16 mouse cellular contexts compared by ENCODE assay signal in the genomic region with DNA sequence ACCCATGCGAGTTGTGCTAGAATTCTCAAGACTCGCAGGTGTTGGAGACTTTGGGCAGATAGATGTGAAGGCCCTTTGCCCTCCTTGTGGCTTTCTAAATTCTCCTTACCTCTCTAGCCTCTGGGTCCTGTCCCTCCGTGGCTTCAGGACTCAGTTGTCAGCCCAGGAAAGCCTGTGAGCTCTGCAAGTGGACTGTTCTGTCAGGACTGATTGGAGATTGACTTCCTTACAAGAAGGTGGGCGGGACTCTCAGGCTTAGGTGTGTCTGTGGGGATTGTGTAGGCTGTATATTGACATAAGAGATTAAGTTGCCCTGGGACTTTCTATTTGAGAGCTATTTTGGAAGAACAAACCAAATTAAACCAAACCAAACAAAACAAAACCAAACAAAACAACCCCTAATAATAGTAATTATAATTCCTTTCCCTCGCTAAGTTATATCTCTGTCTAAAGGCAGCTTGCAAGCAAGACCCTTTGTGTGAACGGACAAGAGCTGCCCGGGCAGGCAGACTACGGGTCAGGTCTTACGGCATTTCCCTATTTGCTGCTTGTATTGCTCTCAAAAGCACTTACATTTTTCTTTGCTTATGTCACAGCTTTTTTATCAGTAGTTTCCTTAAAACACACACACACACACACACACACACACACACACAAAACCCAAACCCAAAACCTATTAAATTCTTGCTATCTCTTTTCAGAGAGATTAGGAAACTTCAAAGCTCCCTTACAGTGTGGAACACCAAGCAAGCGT. TPM values are rescaled to one million over a fixed set of nuclear protein-coding genes. Genes with fewer than 3 reads are reported as not detected.
DNase-seq lines count a peak whose midpoint lies in the region; ATAC-seq and TF ChIP-seq lines count a peak whose summit lies in the region.
"Had no signal": no experiment of that assay in that cellular context is flagged by ENCODE, and none has a peak within 500 bp of the region (broad histone marks: within the 10 kb centered on the region; RNA-seq: fewer than 3 reads in every experiment).

No protein-coding gene starts in this region.

- H3K27ac ChIP-seq in heart, embryonic 16.5 days (ENCODE audit: low read length): peak overlapping the region; percentile 38
- peak overlapping the region; percentile 72 for H3K27ac ChIP-seq in lung, embryonic 15.5 days
- no peak overlapping the region for H3K27ac ChIP-seq in intestine, postnatal 0 days (ENCODE audit: low read depth, low read length)
- H3K27ac ChIP-seq: forebrain, embryonic 15.5 days; macrophage had no signal

- no peaks in the 10 kb centered on the region for H3K27me3 ChIP-seq in heart, embryonic 16.5 days (ENCODE audit: control insufficient read depth, insufficient read depth, low read length)
- no peaks in the 10 kb centered on the region for H3K27me3 ChIP-seq in E14TG2a.4 (ENCODE audit: insufficient read depth, low read length)
- no peaks in the 10 kb centered on the region for H3K27me3 ChIP-seq in lung, embryonic 15.5 days
- H3K27me3 ChIP-seq in intestine, postnatal 0 days (replicated peaks; ENCODE audit: control insufficient read depth, insufficient read depth, low read length): no peaks in the 10 kb centered on the region
- H3K27me3 ChIP-seq: forebrain, embryonic 15.5 days had no signal

- WGBS in heart, embryonic 16.5 days: 52% methylated on average over 10 of the region's 10 CpGs
- WGBS in lung, embryonic 15.5 days: 45% methylated on average over 10 of the region's 10 CpGs
- WGBS in intestine, postnatal 0 days: 61% methylated on average over 10 of the region's 10 CpGs

- no peak overlapping the region for H3K4me3 ChIP-seq in heart, embryonic 16.5 days (ENCODE audit: low read length)
- peak overlapping the region; percentile 64 for H3K4me3 ChIP-seq in E14TG2a.4 (replicated peaks; ENCODE audit: low read length)
- no peak overlapping the region for H3K4me3 ChIP-seq in lung, embryonic 15.5 days
- no peak overlapping the region for H3K4me3 ChIP-seq in intestine, postnatal 0 days (ENCODE audit: low read depth, low read length)
- H3K4me3 ChIP-seq: forebrain, embryonic 15.5 days had no signal

- H3K4me2 ChIP-seq in heart, embryonic 16.5 days (ENCODE audit: low read depth, low read length): no peak overlapping the region
- no peak overlapping the region for H3K4me2 ChIP-seq in lung, embryonic 15.5 days
- H3K4me2 ChIP-seq in intestine, postnatal 0 days (replicated peaks; ENCODE audit: low read depth): no peak overlapping the region
- H3K4me2 ChIP-seq: forebrain, embryonic 15.5 days had no signal

- H3K36me3 ChIP-seq in heart, embryonic 16.5 days (ENCODE audit: control insufficient read depth, insufficient read depth): no peaks in the 10 kb centered on the region
- H3K36me3 ChIP-seq in E14TG2a.4 (ENCODE audit: insufficient read depth, low read length): no peaks in the 10 kb centered on the region
- H3K36me3 ChIP-seq in lung, embryonic 15.5 days: no peaks in the 10 kb centered on the region
- no peaks in the 10 kb centered on the region for H3K36me3 ChIP-seq in intestine, postnatal 0 days (ENCODE audit: control insufficient read depth, insufficient read depth)
- H3K36me3 ChIP-seq: forebrain, embryonic 15.5 days had no signal

- no peak overlapping the region for H3K9ac ChIP-seq in heart, embryonic 16.5 days (ENCODE audit: low read length)
- no peak overlapping the region for H3K9ac ChIP-seq in lung, embryonic 15.5 days
- H3K9ac ChIP-seq in intestine, postnatal 0 days (ENCODE audit: low read depth, low read length): no peak overlapping the region
- H3K9ac ChIP-seq: forebrain, embryonic 15.5 days had no signal

- ATAC-seq in heart, embryonic 16.5 days (replicated peaks; ENCODE audit: extremely low read depth, insufficient read depth, low FRiP score): no peak
- ATAC-seq in lung, embryonic 15.5 days (ENCODE audit: borderline replicate concordance, extremely low read depth, low FRiP score, low TSS enrichment): peak; percentile 39; the same call in 1 of the 2 replicates
- ATAC-seq in intestine, postnatal 0 days: no peak
- ATAC-seq in frontal cortex, adult (ENCODE audit: low TSS enrichment): no peak
- ATAC-seq in erythroid progenitor cell, adult 5-6 weeks (replicated peaks; ENCODE audit: low FRiP score, poor library complexity, severe bottlenecking): no peak
- ATAC-seq: CD4-positive, CD25-positive, alpha-beta regulatory T cell, adult 4 months had no signal

- H3K9me3 ChIP-seq in heart, embryonic 16.5 days (replicated peaks; ENCODE audit: control insufficient read depth, low read length): no peaks in the 10 kb centered on the region
- peaks cover 16% of the 10 kb centered on the region for H3K9me3 ChIP-seq in E14TG2a.4 (ENCODE audit: low read length)
- H3K9me3 ChIP-seq in lung, embryonic 15.5 days: no peaks in the 10 kb centered on the region
- H3K9me3 ChIP-seq in intestine, postnatal 0 days (ENCODE audit: control insufficient read depth): no peaks in the 10 kb centered on the region
- H3K9me3 ChIP-seq: forebrain, embryonic 15.5 days had no signal

- peaks cover 14% of the 10 kb centered on the region for H3K4me1 ChIP-seq in heart, embryonic 16.5 days (ENCODE audit: control insufficient read depth, insufficient read depth, low read length)
- H3K4me1 ChIP-seq in E14TG2a.4 (replicated peaks; ENCODE audit: low read depth, low read length): peaks cover 63% of the 10 kb centered on the region
- H3K4me1 ChIP-seq in lung, embryonic 15.5 days: peaks cover 23% of the 10 kb centered on the region
- H3K4me1 ChIP-seq in intestine, postnatal 0 days (replicated peaks; ENCODE audit: control insufficient read depth, insufficient read depth, low read length): no peaks in the 10 kb centered on the region
- H3K4me1 ChIP-seq: forebrain, embryonic 15.5 days had no signal

- no peak for TF ChIP-seq CTCF in E14TG2a.4 (conservative IDR thresholded peaks at IDR 0.05; ENCODE audit: low read length)
- no peak for TF ChIP-seq CTCF in intestine, postnatal 0 days (IDR thresholded peaks at IDR 0.05; ENCODE audit: low read depth)

- DNase-seq in heart, adult 9 months (ENCODE audit: low spot score in 2 of 2): no peak
- DNase-seq in R1 (ENCODE audit: low read depth, low spot score): peak; percentile 60
- DNase-seq: adrenal gland, postnatal 10 days; gastrocnemius, postnatal 25 days; kidney, postnatal 36 days; right cerebral cortex, postnatal 25 days; thymus, postnatal 36 days had no signal

RNA-seq across cellular contexts. Expression of a gene that starts 58.3 kb away (rescaled TPM):
- polyA plus RNA-seq in heart, embryonic 16.5 days (2015; fragmentation: Nextera tagmentation; extraction: Ambion mirVana): 2.7 and 4.2 TPM in 2 replicates
- polyA plus RNA-seq in lung, embryonic 15.5 days (2015; fragmentation: Nextera tagmentation; extraction: Ambion mirVana): 1.4 and 1.5 TPM in 2 replicates
- polyA plus RNA-seq in intestine, postnatal 0 days (2015; fragmentation: Nextera tagmentation; extraction: Ambion mirVana): 1.0 and 1.3 TPM in 2 replicates
- total RNA-seq in erythroid progenitor cell, adult 5-6 weeks (2015; ENCODE audit: low replicate concordance): not detected in 2 replicates
- total RNA-seq in erythroid progenitor cell, adult 5-6 weeks (2017; ENCODE audit: low replicate concordance): 0.45 TPM in 1 of 2 replicates, not detected in the other
- polyA plus RNA-seq: CD4-positive, CD25-positive, alpha-beta regulatory T cell, adult 4 months had no signal
